Comparison of ENCODE assay signal across 20 mouse cellular contexts in genomic region chr2:159307001-159307400, GRCm38 (mm10).
A peak's percentile ranks its signal among the peaks of the same experiment; 100 is the strongest.
DNase-seq lines count a peak whose midpoint lies in the region; ATAC-seq and TF ChIP-seq lines count a peak whose summit lies in the region.
"Had no signal": no experiment of that assay in that cellular context is flagged by ENCODE, and none has a peak within 500 bp of the region (broad histone marks: within the 10 kb centered on the region; RNA-seq: fewer than 3 reads in every experiment).

No protein-coding gene starts in this region.

- H3K4me1 ChIP-seq in embryonic facial prominence, embryonic 14.5 days (ENCODE audit: control insufficient read depth, insufficient read depth, low read length) = peaks cover 15% of the 10 kb centered on the region; the same call in 1 of the 2 replicates
- H3K4me1 ChIP-seq in embryonic facial prominence, embryonic 10.5 days = peaks cover 13% of the 10 kb centered on the region; the same call in 1 of the 2 replicates
- no peaks in the 10 kb centered on the region for H3K4me1 ChIP-seq in kidney, postnatal 0 days (replicated peaks; ENCODE audit: insufficient read depth, low read length)
- H3K4me1 ChIP-seq: forebrain, embryonic 15.5 days; heart, embryonic 13.5 days; hindbrain, embryonic 15.5 days had no signal

- H3K36me3 ChIP-seq in embryonic facial prominence, embryonic 14.5 days (ENCODE audit: control insufficient read depth, insufficient read depth, low read length) = no peaks in the 10 kb centered on the region
- H3K36me3 ChIP-seq in embryonic facial prominence, embryonic 10.5 days (replicated peaks) = no peaks in the 10 kb centered on the region
- no peaks in the 10 kb centered on the region for H3K36me3 ChIP-seq in kidney, postnatal 0 days (ENCODE audit: insufficient read depth, low read length)
- H3K36me3 ChIP-seq: forebrain, embryonic 15.5 days; G1E; heart, embryonic 13.5 days; hindbrain, embryonic 15.5 days had no signal

- no peak overlapping the region for H3K4me3 ChIP-seq in embryonic facial prominence, embryonic 14.5 days (ENCODE audit: low read depth, low read length)
- no peak overlapping the region for H3K4me3 ChIP-seq in embryonic facial prominence, embryonic 10.5 days
- H3K4me3 ChIP-seq in kidney, postnatal 0 days (replicated peaks; ENCODE audit: low read depth, low read length) = no peak overlapping the region
- H3K4me3 ChIP-seq: forebrain, embryonic 15.5 days; heart, embryonic 13.5 days; hindbrain, embryonic 15.5 days had no signal

- WGBS in embryonic facial prominence, embryonic 14.5 days = 31% methylated on average over 7 of the region's 7 CpGs
- 54% methylated on average over 7 of the region's 7 CpGs for WGBS in embryonic facial prominence, embryonic 10.5 days
- 30% methylated on average over 7 of the region's 7 CpGs for WGBS in kidney, postnatal 0 days

- no peak for TF ChIP-seq CTCF in kidney, postnatal 0 days (IDR thresholded peaks at IDR 0.05; ENCODE audit: low read depth)
- TF ChIP-seq CTCF in brain, embryonic 14.5 days (IDR thresholded peaks at IDR 0.05; ENCODE audit: borderline replicate concordance, extremely low read depth, insufficient read depth, insufficient read length) = no peak

- no peaks in the 10 kb centered on the region for H3K9me3 ChIP-seq in embryonic facial prominence, embryonic 14.5 days (ENCODE audit: control insufficient read depth, low read length)
- H3K9me3 ChIP-seq in embryonic facial prominence, embryonic 10.5 days = no peaks in the 10 kb centered on the region
- H3K9me3 ChIP-seq in kidney, postnatal 0 days (replicated peaks; ENCODE audit: low read length) = no peaks in the 10 kb centered on the region
- H3K9me3 ChIP-seq: forebrain, embryonic 15.5 days; heart, embryonic 13.5 days; hindbrain, embryonic 15.5 days had no signal

- H3K4me2 ChIP-seq in embryonic facial prominence, embryonic 14.5 days (ENCODE audit: low read depth, low read length) = no peak overlapping the region
- H3K4me2 ChIP-seq in kidney, postnatal 0 days (ENCODE audit: low read length) = no peak overlapping the region
- H3K4me2 ChIP-seq: forebrain, embryonic 15.5 days; heart, embryonic 13.5 days; hindbrain, embryonic 15.5 days had no signal

- no peak for TF ChIP-seq POLR2A in brain, embryonic 14.5 days (IDR thresholded peaks at IDR 0.05; ENCODE audit: borderline replicate concordance, extremely low read depth, insufficient read depth, insufficient read length, poor library complexity, severe bottlenecking)

- peak; percentile 29 for DNase-seq in embryonic facial prominence, embryonic 14.5 days (ENCODE audit: low spot score)
- no peak for DNase-seq in embryonic facial prominence, embryonic 10.5 days (ENCODE audit: low spot score)
- DNase-seq in kidney, postnatal 0 days (ENCODE audit: low spot score) = peak; percentile 9
- DNase-seq in kidney, adult 11 months = no peak
- DNase-seq in brain, adult 2 months (ENCODE audit: low read depth, low spot score) = peak; percentile 11
- DNase-seq in brain, embryonic 14.5 days (ENCODE audit: low read depth) = peak; percentile 19
- no peak for DNase-seq in spleen, postnatal 4 days (ENCODE audit: low spot score in 2 of 2)
- DNase-seq: adrenal gland, adult 8-10 months; adrenal gland, postnatal 36 days; cerebellum, adult 18-20 months; cerebellum, adult 9-11 months; gastrocnemius, postnatal 36 days; heart, adult 11 months; heart, postnatal 36 days; kidney, adult 18-20 months had no signal

- H3K27ac ChIP-seq in embryonic facial prominence, embryonic 14.5 days (replicated peaks; ENCODE audit: low read depth, low read length) = no peak overlapping the region
- H3K27ac ChIP-seq in embryonic facial prominence, embryonic 10.5 days (replicated peaks) = no peak overlapping the region
- no peak overlapping the region for H3K27ac ChIP-seq in kidney, postnatal 0 days
- H3K27ac ChIP-seq: forebrain, embryonic 15.5 days; heart, embryonic 13.5 days; hindbrain, embryonic 15.5 days had no signal

- no peak for ATAC-seq in embryonic facial prominence, embryonic 14.5 days (ENCODE audit: low read depth)
- no peak for ATAC-seq in kidney, postnatal 0 days (replicated peaks; ENCODE audit: low FRiP score, low read depth)
- ATAC-seq: CD4-positive, CD25-positive, alpha-beta regulatory T cell, adult 4 months; forebrain, embryonic 15.5 days had no signal

- no peaks in the 10 kb centered on the region for H3K27me3 ChIP-seq in embryonic facial prominence, embryonic 14.5 days (replicated peaks; ENCODE audit: control insufficient read depth, insufficient read depth, low read length)
- no peaks in the 10 kb centered on the region for H3K27me3 ChIP-seq in embryonic facial prominence, embryonic 10.5 days (replicated peaks; ENCODE audit: low read depth, poor library complexity, severe bottlenecking)
- no peaks in the 10 kb centered on the region for H3K27me3 ChIP-seq in kidney, postnatal 0 days (ENCODE audit: insufficient read depth, low read length)
- H3K27me3 ChIP-seq: forebrain, embryonic 15.5 days; heart, embryonic 13.5 days; hindbrain, embryonic 15.5 days had no signal

- no peak overlapping the region for H3K9ac ChIP-seq in embryonic facial prominence, embryonic 14.5 days (ENCODE audit: low read depth, low read length)
- H3K9ac ChIP-seq in kidney, postnatal 0 days (ENCODE audit: low read depth, low read length) = no peak overlapping the region
- H3K9ac ChIP-seq: forebrain, embryonic 15.5 days; heart, embryonic 13.5 days; hindbrain, embryonic 15.5 days had no signal

Comparison
In these comparisons a context has a peak if more than half of its experiments do, and no peak if none do; other contexts are left out.
1. DNase-seq: peak in embryonic facial prominence, embryonic 14.5 days (single experiment), kidney, postnatal 0 days (single experiment), brain, adult 2 months (single experiment) and brain, embryonic 14.5 days (single experiment); none in embryonic facial prominence, embryonic 10.5 days (single experiment), kidney, adult 11 months (single experiment) and spleen, postnatal 4 days (0 of 2).